Mouse (Mus musculus): ENCODE data around the gene Eif4a2. TPM values are rescaled to one million over a fixed set of nuclear protein-coding genes. Genes with fewer than 3 reads are reported as not detected.

Eif4a2 gene
- polyA plus RNA-seq, 1 experiment from 2014 or later, result 248 TPM

DNA sequence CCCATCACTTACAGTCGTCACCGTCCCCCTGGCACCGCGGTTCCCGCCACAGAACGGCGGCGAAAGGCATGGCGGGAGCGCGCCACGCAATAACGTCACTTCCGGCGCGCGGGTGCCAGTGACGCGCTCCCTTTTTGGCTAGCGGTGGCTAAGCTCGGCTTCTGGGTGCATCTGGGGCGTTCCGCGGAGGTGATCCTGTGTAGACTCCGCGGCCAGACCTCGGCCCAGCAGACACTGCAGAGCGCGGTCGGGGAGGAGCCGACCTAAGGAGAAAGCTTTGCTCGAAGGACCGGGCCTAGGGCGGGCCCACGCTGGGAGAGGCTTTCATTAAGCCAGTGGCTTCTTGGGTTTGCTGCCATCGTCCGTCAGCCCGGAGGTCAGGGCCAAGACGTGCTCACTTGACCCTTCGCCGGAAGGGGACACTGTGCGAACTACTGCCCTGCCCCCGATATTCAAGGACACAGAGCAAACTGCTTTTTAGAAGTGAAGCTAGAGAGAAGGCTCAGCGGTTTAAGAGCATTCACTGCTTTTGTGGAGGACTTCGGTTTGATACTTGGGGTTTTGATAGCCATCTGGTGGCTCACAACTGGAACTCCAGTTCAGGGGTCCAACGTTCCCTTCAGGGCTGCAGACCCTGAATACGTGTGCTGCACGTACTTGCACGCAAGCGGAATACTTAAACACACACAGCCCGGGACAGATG, 20.6 kb downstream of the Eif4a2 start, which contains the start of gene Rfc4:
TSS of gene Rfc4 (minus strand) at position 65 of the 703 bp plus-strand sequence.
- under 1% methylated on average over 51 of the region's 51 CpGs for WGBS
- peak; percentile 95 for ATAC-seq (ENCODE audit: low FRiP score, low read depth)
- Histone ChIP-seq H3K4me2 (replicated peaks) (peak within 1 kb of the TSS; percentile 79), H3K27ac (peak within 1 kb of the TSS; percentile 92), H3K4me1 (peaks cover 19% of the 10 kb centered on the region), H3K9me3 (no peaks in the 10 kb centered on the region), H3K4me3 (peak within 1 kb of the TSS; percentile 74), H3K9ac (peak within 1 kb of the TSS; percentile 87), H3K36me3 (peaks cover 11% of the 10 kb centered on the region), H3K27me3 (replicated peaks) (no peaks in the 10 kb centered on the region)

DNA sequence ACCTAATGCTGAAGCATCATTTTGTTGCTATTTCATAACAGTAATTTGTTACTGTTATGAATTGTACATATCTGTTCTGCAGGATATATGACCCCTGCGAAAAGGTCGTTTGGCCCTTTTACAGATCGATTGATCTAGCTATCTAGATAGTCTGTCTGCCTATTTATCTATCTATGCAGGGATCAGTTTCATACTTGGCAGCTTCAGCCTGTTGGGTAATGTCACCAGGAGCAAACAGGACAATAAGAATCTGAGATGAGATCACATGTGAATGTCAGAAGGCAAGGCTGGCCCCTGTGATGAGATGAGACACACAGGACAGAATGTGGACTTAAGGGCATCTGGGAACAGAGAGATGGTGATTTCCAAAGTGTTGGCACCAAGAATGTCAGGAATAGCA, 23.1 kb downstream of the Eif4a2 start:
- H3K36me3 ChIP-seq, result no peaks in the 10 kb centered on the region
- WGBS, result 90% methylated on average over 3 of the region's 3 CpGs
- ATAC-seq (ENCODE audit: low FRiP score, low read depth), result no peak
- no peak overlapping the region for H3K4me3 ChIP-seq
- H3K4me1 ChIP-seq, result peaks cover 19% of the 10 kb centered on the region
- H3K4me2 ChIP-seq (replicated peaks), result no peak overlapping the region
- no peaks in the 10 kb centered on the region for H3K9me3 ChIP-seq
- no peak overlapping the region for H3K9ac ChIP-seq
- no peak overlapping the region for H3K27ac ChIP-seq
- H3K27me3 ChIP-seq (replicated peaks), result no peaks in the 10 kb centered on the region

DNA sequence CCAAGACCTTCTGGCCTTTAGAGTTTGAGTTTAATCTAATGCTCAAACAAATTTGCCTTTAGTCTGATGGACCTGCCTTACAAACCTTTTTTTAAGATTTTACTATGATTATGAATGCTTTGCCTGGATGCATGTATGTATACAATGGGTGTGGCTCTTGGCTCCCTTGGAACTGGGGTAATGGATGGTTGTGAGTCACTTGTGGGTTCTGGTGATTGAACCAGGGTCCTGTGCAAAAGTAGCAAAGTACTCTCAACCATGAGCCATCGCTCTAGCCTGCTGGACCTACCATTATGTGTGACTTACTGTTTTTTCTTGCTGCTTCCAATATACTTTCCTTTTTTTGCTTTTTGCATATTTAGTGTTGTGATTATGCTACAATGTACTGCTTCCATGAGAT, 25.1 kb downstream of the Eif4a2 start:
- no peaks in the 10 kb centered on the region for H3K36me3 ChIP-seq
- no peak overlapping the region for H3K9ac ChIP-seq
- no peaks in the 10 kb centered on the region for H3K9me3 ChIP-seq
- H3K4me1 ChIP-seq, result peaks cover 9% of the 10 kb centered on the region
- H3K4me2 ChIP-seq (replicated peaks), result no peak overlapping the region
- WGBS, result 92% methylated on average over 1 of the region's 1 CpGs
- H3K27me3 ChIP-seq (replicated peaks), result no peaks in the 10 kb centered on the region
- no peak for ATAC-seq (ENCODE audit: low FRiP score, low read depth)
- H3K27ac ChIP-seq, result no peak overlapping the region
- no peak overlapping the region for H3K4me3 ChIP-seq

DNA sequence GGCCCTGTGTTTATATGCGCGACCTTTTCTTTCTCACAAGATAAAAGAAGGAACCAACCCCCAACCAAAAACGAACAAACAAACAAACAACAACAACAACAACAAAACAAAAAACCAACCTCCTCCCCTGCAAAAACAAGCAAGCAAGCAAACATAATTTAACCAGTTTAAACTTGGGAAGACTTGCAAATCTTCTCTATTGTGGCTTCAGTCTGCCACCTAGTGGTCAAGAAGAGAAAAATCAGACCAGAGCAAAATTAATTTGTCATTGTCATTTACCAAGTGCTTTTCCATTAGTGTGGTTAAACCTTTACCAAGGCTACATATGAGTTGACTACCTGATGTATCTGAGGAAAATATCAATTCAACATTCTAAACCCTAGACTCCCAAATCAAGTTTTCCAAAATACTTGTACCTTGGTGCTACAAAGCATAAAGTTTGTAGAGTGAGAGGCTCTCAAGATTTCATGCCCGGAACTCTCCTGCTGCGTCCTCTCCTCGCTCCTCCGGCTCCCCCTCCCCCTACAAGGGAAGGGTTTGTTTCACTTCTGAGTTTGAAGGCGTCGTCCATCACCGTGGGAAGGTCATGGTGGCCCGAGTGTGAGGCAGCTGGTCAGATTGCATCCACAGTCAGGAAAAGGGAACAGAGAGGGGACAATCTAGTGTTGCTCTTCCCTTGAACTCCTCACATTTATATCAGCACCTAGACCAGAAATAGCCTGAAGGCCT, 28.3 kb downstream of the Eif4a2 start:
- Histone ChIP-seq H3K27ac (no peak overlapping the region), H3K36me3 (no peaks in the 10 kb centered on the region), H3K9me3 (no peaks in the 10 kb centered on the region), H3K9ac (no peak overlapping the region), H3K4me3 (no peak overlapping the region), H3K4me1 (no peaks in the 10 kb centered on the region), H3K27me3 (replicated peaks) (no peaks in the 10 kb centered on the region), H3K4me2 (replicated peaks) (no peak overlapping the region)
- ATAC-seq (ENCODE audit: low FRiP score, low read depth), result 0 out of 2 replicates have a peak, but pooled peaks have one; percentile 21
- WGBS, result 21% methylated on average over 11 of the region's 11 CpGs

DNA sequence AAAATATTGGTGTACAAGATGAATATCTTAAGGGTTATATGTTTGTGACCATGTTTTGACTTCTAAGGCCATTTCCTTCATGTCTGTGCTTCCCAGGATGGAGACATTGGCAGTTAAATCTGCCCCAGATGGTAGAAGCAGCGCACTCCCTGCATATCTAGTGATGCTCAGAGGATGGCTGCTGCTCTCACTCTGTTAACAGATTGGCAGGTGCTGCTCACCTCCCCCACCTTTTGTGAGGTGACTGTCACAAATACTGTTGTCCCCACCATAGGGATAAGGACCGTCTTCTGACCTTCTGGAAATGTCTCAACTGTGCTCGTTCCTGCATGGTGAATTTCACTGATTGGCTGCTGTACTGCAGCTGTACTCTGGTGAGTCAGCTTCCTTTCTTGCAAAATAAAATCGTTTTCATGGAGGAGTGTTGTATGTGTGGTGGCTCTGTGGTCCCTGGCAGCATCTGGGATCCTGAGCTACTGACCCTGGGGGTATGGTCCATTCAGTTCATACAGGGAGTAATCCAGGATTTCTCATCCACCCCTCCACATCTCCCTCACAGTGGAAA, 29.2 kb downstream of the Eif4a2 start:
- Histone ChIP-seq H3K9ac (no peak overlapping the region), H3K4me2 (replicated peaks) (no peak overlapping the region), H3K9me3 (no peaks in the 10 kb centered on the region), H3K4me1 (no peaks in the 10 kb centered on the region), H3K27ac (no peak overlapping the region), H3K36me3 (no peaks in the 10 kb centered on the region), H3K4me3 (no peak overlapping the region), H3K27me3 (replicated peaks) (no peaks in the 10 kb centered on the region)
- 78% methylated on average over 4 of the region's 4 CpGs for whole genome bisulfite sequencing
- no peak for ATAC-seq (ENCODE audit: low FRiP score, low read depth)

DNA sequence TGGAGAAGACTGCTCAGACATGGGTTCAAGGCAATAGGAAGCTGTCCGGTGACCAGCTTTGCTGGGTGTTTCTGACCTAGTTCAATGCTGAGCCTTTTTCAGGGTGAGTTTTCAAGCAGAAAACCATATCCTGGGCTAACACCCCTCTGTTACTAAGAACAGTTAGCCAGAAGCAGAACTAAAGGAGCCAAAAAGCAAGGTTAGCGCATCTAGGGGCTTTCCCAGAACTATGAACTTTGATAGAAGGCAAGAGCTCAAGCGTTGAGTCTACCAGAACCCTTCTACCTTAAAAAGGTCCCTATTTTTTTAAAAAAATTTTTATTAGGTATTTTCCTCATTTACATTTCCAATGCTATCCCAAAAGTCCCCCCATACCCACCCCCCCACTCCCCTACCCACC, 33.7 kb downstream of the Eif4a2 start:
- Histone ChIP-seq H3K4me2 (replicated peaks) (no peak overlapping the region), H3K9me3 (no peaks in the 10 kb centered on the region), H3K27me3 (replicated peaks) (no peaks in the 10 kb centered on the region), H3K36me3 (no peaks in the 10 kb centered on the region), H3K4me1 (no peaks in the 10 kb centered on the region), H3K4me3 (no peak overlapping the region), H3K9ac (no peak overlapping the region), H3K27ac (no peak overlapping the region)
- 96% methylated on average over 3 of the region's 3 CpGs for WGBS
- no peak for ATAC-seq (ENCODE audit: low FRiP score, low read depth)

DNA sequence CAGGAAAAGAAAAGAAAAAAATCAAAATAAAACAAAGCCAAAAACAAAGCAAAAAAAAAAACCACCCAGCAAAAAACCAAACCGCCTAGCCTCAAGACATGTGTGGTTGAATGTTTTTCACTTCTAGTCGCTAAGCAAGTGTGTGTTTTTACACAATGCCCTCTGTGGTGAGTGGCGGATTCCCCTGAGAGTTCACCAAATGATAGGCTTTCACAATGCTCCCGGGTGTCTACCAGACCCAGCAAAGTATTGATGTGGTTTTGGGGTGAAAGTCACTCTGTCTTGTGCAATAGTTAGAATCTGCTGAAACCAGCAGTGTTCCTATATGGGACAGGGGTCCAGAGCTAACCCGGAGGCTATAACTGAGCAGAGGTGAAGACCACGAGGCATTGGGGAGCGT, 37.1 kb downstream of the Eif4a2 start:
- no peak for ATAC-seq (ENCODE audit: low FRiP score, low read depth)
- Histone ChIP-seq H3K36me3 (no peaks in the 10 kb centered on the region), H3K4me3 (no peak overlapping the region), H3K9ac (no peak overlapping the region), H3K27me3 (replicated peaks) (no peaks in the 10 kb centered on the region), H3K27ac (no peak overlapping the region), H3K4me1 (no peaks in the 10 kb centered on the region), H3K4me2 (replicated peaks) (no peak overlapping the region), H3K9me3 (no peaks in the 10 kb centered on the region)
- WGBS, result 90% methylated on average over 7 of the region's 7 CpGs

DNA sequence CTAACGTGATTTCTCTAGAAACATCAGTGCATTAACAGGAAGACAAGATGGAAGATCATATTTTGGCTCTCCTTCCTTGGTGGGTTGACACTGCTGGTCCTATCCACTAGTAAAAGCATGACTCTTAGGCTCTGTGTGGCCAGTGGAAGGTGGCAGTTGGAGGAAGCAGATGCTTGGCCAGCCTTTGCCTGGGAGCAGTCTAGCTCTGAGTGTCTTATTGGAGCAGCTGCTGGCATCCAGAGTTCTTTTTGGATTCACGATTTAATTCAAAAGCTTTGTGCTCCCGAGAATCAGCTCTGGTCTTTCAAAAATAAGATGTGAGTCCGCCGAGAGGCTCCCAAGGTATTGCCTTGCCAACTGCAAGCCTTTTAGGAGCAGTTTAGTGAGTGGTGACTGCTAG, 38.0 kb downstream of the Eif4a2 start:
- Histone ChIP-seq H3K4me3 (no peak overlapping the region), H3K27ac (no peak overlapping the region), H3K4me2 (replicated peaks) (no peak overlapping the region), H3K4me1 (no peaks in the 10 kb centered on the region), H3K27me3 (replicated peaks) (no peaks in the 10 kb centered on the region), H3K9me3 (no peaks in the 10 kb centered on the region), H3K9ac (no peak overlapping the region), H3K36me3 (no peaks in the 10 kb centered on the region)
- ATAC-seq (ENCODE audit: low FRiP score, low read depth), result no peak
- 88% methylated on average over 5 of the region's 5 CpGs for WGBS

DNA sequence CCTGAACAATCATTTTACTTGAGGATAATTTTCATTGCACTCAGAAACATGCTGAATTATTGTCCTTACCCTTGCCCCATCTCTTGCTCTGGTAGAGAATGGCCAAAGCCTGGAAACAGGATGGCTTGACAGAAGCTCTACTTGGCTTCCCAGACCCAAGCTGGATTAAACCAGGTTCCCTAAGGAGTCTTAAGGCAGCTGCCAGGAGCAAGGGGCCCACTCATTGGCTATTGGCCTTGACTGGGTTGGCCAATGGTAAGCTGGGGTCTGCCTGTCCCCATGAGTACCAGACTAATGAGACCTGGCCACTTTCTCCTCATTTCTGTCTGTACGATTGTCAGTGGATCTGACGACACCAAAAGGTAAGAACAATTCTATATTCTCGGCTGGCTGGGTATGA, 39.0 kb downstream of the Eif4a2 start, which contains the start of gene Adipoq:
TSS of gene Adipoq (plus strand) at position 257 of the 400 bp plus-strand sequence.
- no peak within 1 kb of the TSS for H3K4me3 ChIP-seq
- H3K36me3 ChIP-seq, result no peaks in the 10 kb centered on the region
- H3K9me3 ChIP-seq, result no peaks in the 10 kb centered on the region
- no peaks in the 10 kb centered on the region for H3K4me1 ChIP-seq
- no peak within 1 kb of the TSS for H3K9ac ChIP-seq
- no peak within 1 kb of the TSS for H3K27ac ChIP-seq
- 91% methylated on average over 3 of the region's 3 CpGs for WGBS
- no peaks in the 10 kb centered on the region for H3K27me3 ChIP-seq (replicated peaks)
- H3K4me2 ChIP-seq (replicated peaks), result no peak within 1 kb of the TSS
- no peak for ATAC-seq (ENCODE audit: low FRiP score, low read depth)

DNA sequence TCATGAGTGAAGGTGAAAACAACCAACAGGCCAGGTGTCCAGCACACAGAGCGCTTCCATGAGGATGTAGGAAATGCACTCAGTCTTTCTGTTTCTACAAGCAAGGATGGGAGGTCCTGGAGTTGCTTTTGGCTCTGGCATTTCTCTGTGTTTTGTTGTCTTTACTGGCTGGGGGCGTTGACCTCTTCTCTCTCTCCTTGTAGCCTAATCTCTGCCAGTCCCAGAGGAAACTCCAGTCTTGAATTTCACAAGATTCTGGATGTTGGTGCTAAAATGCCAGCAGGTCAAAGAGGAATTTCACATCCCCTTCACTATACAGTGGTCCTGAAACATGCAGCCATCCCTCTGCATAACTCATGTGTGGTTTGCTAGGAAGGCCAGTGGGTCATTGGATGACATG, 41.7 kb downstream of the Eif4a2 start:
- Histone ChIP-seq H3K27me3 (replicated peaks) (no peaks in the 10 kb centered on the region), H3K4me2 (replicated peaks) (no peak overlapping the region), H3K9ac (no peak overlapping the region), H3K27ac (no peak overlapping the region), H3K4me1 (no peaks in the 10 kb centered on the region), H3K36me3 (no peaks in the 10 kb centered on the region), H3K9me3 (no peaks in the 10 kb centered on the region), H3K4me3 (no peak overlapping the region)
- no peak for ATAC-seq (ENCODE audit: low FRiP score, low read depth)
- WGBS, result 74% methylated on average over 2 of the region's 2 CpGs

DNA sequence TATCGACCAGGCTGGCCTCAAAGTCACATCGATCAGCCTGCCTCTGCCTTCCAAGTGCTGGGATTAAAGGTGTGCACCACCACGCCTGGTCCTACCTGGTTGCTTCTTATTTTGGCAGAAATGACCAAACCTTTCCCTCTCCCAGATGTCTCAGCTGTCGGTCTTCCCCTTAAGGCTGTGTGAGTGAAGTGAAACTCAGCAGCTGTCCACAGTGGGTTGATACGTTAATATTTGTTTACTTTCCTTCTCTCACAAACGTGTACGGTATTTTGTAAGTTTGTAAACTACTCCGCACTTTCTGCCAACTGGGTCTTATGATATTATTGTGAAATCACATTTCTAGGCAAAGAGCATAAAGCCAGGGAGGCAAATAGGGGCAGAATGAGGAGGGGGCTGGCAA, 42.2 kb downstream of the Eif4a2 start:
- Histone ChIP-seq H3K9ac (no peak overlapping the region), H3K27me3 (replicated peaks) (no peaks in the 10 kb centered on the region), H3K27ac (no peak overlapping the region), H3K4me2 (replicated peaks) (no peak overlapping the region), H3K4me1 (no peaks in the 10 kb centered on the region), H3K4me3 (no peak overlapping the region), H3K36me3 (no peaks in the 10 kb centered on the region), H3K9me3 (no peaks in the 10 kb centered on the region)
- WGBS, result 89% methylated on average over 8 of the region's 8 CpGs
- no peak for ATAC-seq (ENCODE audit: low FRiP score, low read depth)

DNA sequence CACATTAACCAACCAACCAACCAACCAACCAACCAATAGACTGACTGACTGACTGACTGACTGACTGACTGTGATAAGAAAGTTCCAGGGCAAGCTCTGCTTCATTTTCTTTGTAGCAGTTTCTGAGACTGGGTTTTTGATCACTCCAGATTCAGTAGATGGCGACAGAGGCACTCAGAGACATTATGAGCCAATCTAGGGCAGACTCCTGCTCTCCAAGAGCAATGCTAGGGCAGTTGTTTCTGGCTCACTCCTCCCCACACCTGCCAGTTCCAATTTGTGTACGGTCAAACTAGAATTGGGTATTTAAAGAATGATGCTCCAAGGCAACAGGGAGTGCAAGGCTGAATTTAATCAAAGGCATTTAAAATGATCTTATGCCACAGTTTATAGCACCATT, 44.2 kb downstream of the Eif4a2 start:
- Histone ChIP-seq H3K4me1 (no peaks in the 10 kb centered on the region), H3K27ac (no peak overlapping the region)

More for the DNA sequence above, 44.2 kb downstream of the Eif4a2 start:
- no peaks in the 10 kb centered on the region for H3K9me3 ChIP-seq
- no peak overlapping the region for H3K9ac ChIP-seq
- WGBS, result 31% methylated on average over 2 of the region's 2 CpGs
- no peak for ATAC-seq (ENCODE audit: low FRiP score, low read depth)
- no peaks in the 10 kb centered on the region for H3K27me3 ChIP-seq (replicated peaks)
- H3K4me3 ChIP-seq, result no peak overlapping the region
- H3K4me2 ChIP-seq (replicated peaks), result no peak overlapping the region
- no peaks in the 10 kb centered on the region for H3K36me3 ChIP-seq

All from neural tube, embryonic 12.5 days (tissue).